Comparison of ENCODE assay signal across 12 mouse cellular contexts in genomic region chr13:43300366-43300765, GRCm38 (mm10). TPM values are rescaled to one million over a fixed set of nuclear protein-coding genes. Genes with fewer than 3 reads are reported as not detected.
A peak's percentile ranks its signal among the peaks of the same experiment; 100 is the strongest.
DNase-seq lines count a peak whose midpoint lies in the region; ATAC-seq lines count a peak whose summit lies in the region.
"Had no signal": no experiment of that assay in that cellular context is flagged by ENCODE, and none has a peak within 500 bp of the region (broad histone marks: within the 10 kb centered on the region; RNA-seq: fewer than 3 reads in every experiment).

No protein-coding gene starts in this region.

- peak overlapping the region; percentile 36 for H3K9ac ChIP-seq in hindbrain, embryonic 13.5 days
- H3K9ac ChIP-seq in hindbrain, embryonic 11.5 days (ENCODE audit: low read depth, low read length): no peak overlapping the region
- H3K9ac ChIP-seq in midbrain, embryonic 15.5 days: no peak overlapping the region

- no peak for ATAC-seq in hindbrain, embryonic 13.5 days (ENCODE audit: low FRiP score)
- no peak for ATAC-seq in hindbrain, embryonic 11.5 days (ENCODE audit: low FRiP score)
- no peak for ATAC-seq in midbrain, embryonic 15.5 days (replicated peaks)

- 14% methylated on average over 5 of the region's 5 CpGs for WGBS in hindbrain, embryonic 13.5 days
- WGBS in hindbrain, embryonic 11.5 days: 13% methylated on average over 5 of the region's 5 CpGs
- WGBS in midbrain, embryonic 15.5 days: 28% methylated on average over 5 of the region's 5 CpGs

- peaks cover 27% of the 10 kb centered on the region for H3K27me3 ChIP-seq in hindbrain, embryonic 13.5 days
- H3K27me3 ChIP-seq in hindbrain, embryonic 11.5 days (ENCODE audit: control insufficient read depth, insufficient read depth, low read length): peaks cover 29% of the 10 kb centered on the region
- H3K27me3 ChIP-seq in midbrain, embryonic 15.5 days (replicated peaks): no peaks in the 10 kb centered on the region

- H3K4me3 ChIP-seq in hindbrain, embryonic 13.5 days: peak overlapping the region; percentile 85
- no peak overlapping the region for H3K4me3 ChIP-seq in hindbrain, embryonic 11.5 days (ENCODE audit: low read depth, low read length)
- peak overlapping the region; percentile 93 for H3K4me3 ChIP-seq in midbrain, embryonic 15.5 days
- H3K4me3 ChIP-seq: erythroblast, embryonic 14.5 days; limb, embryonic 10.5 days had no signal

- H3K4me2 ChIP-seq in hindbrain, embryonic 13.5 days: peak overlapping the region; percentile 87
- no peak overlapping the region for H3K4me2 ChIP-seq in hindbrain, embryonic 11.5 days (replicated peaks; ENCODE audit: low read depth, low read length)
- H3K4me2 ChIP-seq in midbrain, embryonic 15.5 days: peak overlapping the region; percentile 87

- no peaks in the 10 kb centered on the region for H3K36me3 ChIP-seq in hindbrain, embryonic 13.5 days
- H3K36me3 ChIP-seq in hindbrain, embryonic 11.5 days (ENCODE audit: control insufficient read depth, insufficient read depth, low read length): no peaks in the 10 kb centered on the region
- H3K36me3 ChIP-seq in midbrain, embryonic 15.5 days (replicated peaks): no peaks in the 10 kb centered on the region
- H3K36me3 ChIP-seq: limb, embryonic 10.5 days had no signal

- H3K4me1 ChIP-seq in hindbrain, embryonic 13.5 days (replicated peaks): peaks cover 57% of the 10 kb centered on the region
- H3K4me1 ChIP-seq in hindbrain, embryonic 11.5 days (replicated peaks; ENCODE audit: control insufficient read depth, insufficient read depth, low read length): peaks cover 2% of the 10 kb centered on the region; the same call in 1 of the 2 replicates
- H3K4me1 ChIP-seq in midbrain, embryonic 15.5 days: peaks cover 38% of the 10 kb centered on the region

- H3K9me3 ChIP-seq in hindbrain, embryonic 13.5 days: no peaks in the 10 kb centered on the region
- H3K9me3 ChIP-seq in hindbrain, embryonic 11.5 days (ENCODE audit: control insufficient read depth, low read length): no peaks in the 10 kb centered on the region
- no peaks in the 10 kb centered on the region for H3K9me3 ChIP-seq in midbrain, embryonic 15.5 days
- H3K9me3 ChIP-seq: limb, embryonic 10.5 days had no signal

- DNase-seq in cerebellum, adult 9-11 months: peak; percentile 50
- DNase-seq in cerebellum, postnatal 4 days (ENCODE audit: low spot score in 2 of 2): no peak
- no peak for DNase-seq in hindbrain, embryonic 11.5 days (ENCODE audit: low spot score)
- peak; percentile 27 to 45 for DNase-seq in cerebellum, postnatal 25 days
- no peak for DNase-seq in adrenal gland, adult 18-20 months (ENCODE audit: low spot score in 2 of 2)
- no peak for DNase-seq in thymus, postnatal 0 days (ENCODE audit: low spot score)
- DNase-seq: kidney, postnatal 4 days; right cerebral cortex, adult 18-20 months had no signal

- no peak overlapping the region for H3K27ac ChIP-seq in hindbrain, embryonic 13.5 days
- H3K27ac ChIP-seq in hindbrain, embryonic 11.5 days (ENCODE audit: low read depth, low read length): no peak overlapping the region
- no peak overlapping the region for H3K27ac ChIP-seq in midbrain, embryonic 15.5 days
- H3K27ac ChIP-seq: limb, embryonic 10.5 days had no signal

RNA-seq across cellular contexts. Expression of gene Gfod1, which starts 3.6 kb away (rescaled TPM):
- 2.0 and 2.2 TPM in 2 replicates for polyA plus RNA-seq in hindbrain, embryonic 13.5 days (2015; fragmentation: Nextera tagmentation; extraction: Ambion mirVana)
- 0.71 and 0.77 TPM in 2 replicates for polyA plus RNA-seq in hindbrain, embryonic 11.5 days (2014; fragmentation: Nextera tagmentation; extraction: Ambion mirVana)
- polyA plus RNA-seq in midbrain, embryonic 15.5 days (2015; fragmentation: Nextera tagmentation; extraction: Ambion mirVana): 2.4 and 2.9 TPM in 2 replicates
- 10 to 100 TPM; 10.2 to 13.8 TPM for total RNA-seq in adrenal gland, adult 18-20 months (2021)
- 1.1 and 1.8 TPM in 2 replicates for polyA plus RNA-seq in thymus, postnatal 0 days (2015; fragmentation: Nextera tagmentation; extraction: Ambion mirVana)

Comparison
In these comparisons a context has a peak if more than half of its experiments do, and no peak if none do; other contexts are left out.
1. DNase-seq: peak in cerebellum, adult 9-11 months (single experiment) and cerebellum, postnatal 25 days (2 of 2); none in cerebellum, postnatal 4 days (0 of 2), hindbrain, embryonic 11.5 days (single experiment), adrenal gland, adult 18-20 months (0 of 2) and thymus, postnatal 0 days (single experiment).